Mouse (Mus musculus) intestine, postnatal 0 days (tissue): ENCODE measurements around the gene Plxnb2. TPM values are rescaled to one million over a fixed set of nuclear protein-coding genes. Genes with fewer than 3 reads are reported as not detected.

Source experiments
- ATAC-seq: fragments of 200-750 bp; cut with Nextera tagmentation; 2 replicates; pipeline ENCODE4 v1.8.0; 2017; ENCODE audit warnings: mild to moderate bottlenecking, moderate TSS enrichment, moderate library complexity
- H3K27ac ChIP-seq: fragments of 300-500 bp; sonication (generic); 2 replicates; pipeline ENCODE4 v1.5.1; 2014; ENCODE audit warnings: mild to moderate bottlenecking, low read depth, low read length, moderate library complexity
- H3K27me3 ChIP-seq: fragments of 300-500 bp; sonication (generic); replicated peaks from 2 replicates; pipeline ENCODE4 v1.6.1; 2014; ENCODE audit warnings: low read length, mixed read lengths; ENCODE audit not compliant: control insufficient read depth, insufficient read depth
- H3K36me3 ChIP-seq: fragments of 300-500 bp; sonication (generic); 2 replicates; pipeline ENCODE4 v1.6.1; 2014; ENCODE audit warnings: mild to moderate bottlenecking, moderate library complexity; ENCODE audit not compliant: control insufficient read depth, insufficient read depth
- H3K4me1 ChIP-seq: fragments of 300-500 bp; sonication (generic); replicated peaks from 2 replicates; pipeline ENCODE4 v1.6.1; 2014; ENCODE audit warnings: antibody characterized with exemption, low read length, mixed read lengths; ENCODE audit not compliant: control insufficient read depth, insufficient read depth
- H3K4me2 ChIP-seq: fragments of 300-500 bp; sonication (generic); replicated peaks from 2 replicates; pipeline ENCODE4 v1.6.1; 2014; ENCODE audit warnings: low read depth, mild to moderate bottlenecking, moderate library complexity
- H3K4me3 ChIP-seq: fragments of 300-500 bp; sonication (generic); 2 replicates; pipeline ENCODE4 v1.5.1; 2014; ENCODE audit warnings: low read depth, low read length
- H3K9ac ChIP-seq: fragments of 300-500 bp; sonication (generic); 2 replicates; pipeline ENCODE4 v1.6.1; 2014; ENCODE audit warnings: mild to moderate bottlenecking, low read depth, low read length
- H3K9me3 ChIP-seq: fragments of 300-500 bp; sonication (generic); 2 replicates; pipeline ENCODE4 v1.6.1; 2016; ENCODE audit warnings: mixed run types; ENCODE audit not compliant: control insufficient read depth
- CTCF ChIP-seq: sonication (generic); IDR thresholded peaks from 2 replicates; pipeline ENCODE4 v1.5.1; 2016; ENCODE audit warnings: low read depth, mild to moderate bottlenecking, control low read depth, antibody characterized with exemption, moderate library complexity
- WGBS: fragments of 180-500 bp; shearing (Covaris S2); extraction: QIAGEN DNeasy Blood & Tissue Kit; methylation state at CpG from one replicate; pipeline ENCODE4 v1.1.7; 2014; 5-methylcytosine and 5-hydroxymethylcytosine counted together
- polyA plus RNA-seq: library from polyadenylated mRNA; unstranded; fragments of >200 nt; fragmentation: Nextera tagmentation; extraction: Ambion mirVana; gene quantifications from 2 replicates; pipeline ENCODE4 v1.2.1, GENCODE M21; 2015

Gene Plxnb2
- polyA plus RNA-seq, 1 experiment from 2014 or later, result 71.5 TPM

- Histone ChIP-seq H3K4me2 (no peak overlapping the region), H3K9me3 (no peaks in the 10 kb centered on the region), H3K4me3 (no peak overlapping the region), H3K9ac (no peak overlapping the region), H3K4me1 (peaks cover 3% of the 10 kb centered on the region; the same call in 1 of the 2 replicates), H3K27ac (no peak overlapping the region), H3K27me3 (peaks cover 72% of the 10 kb centered on the region), H3K36me3 (no peaks in the 10 kb centered on the region)
- WGBS, result 73% methylated on average over 11 of the region's 11 CpGs
- no peak for ATAC-seq
- no peak for TF ChIP-seq CTCF
These were observed 35.6 kb downstream of the Plxnb2 start for GRCm38 (mm10) chr15:89144965-89145364.

GRCm38 (mm10) chr15:89143134-89143533, 37.5 kb downstream of the Plxnb2 start:
- Histone ChIP-seq H3K27me3 (peaks cover 69% of the 10 kb centered on the region), H3K9ac (no peak overlapping the region), H3K36me3 (no peaks in the 10 kb centered on the region), H3K9me3 (no peaks in the 10 kb centered on the region), H3K4me1 (no peaks in the 10 kb centered on the region), H3K4me3 (no peak overlapping the region), H3K27ac (no peak overlapping the region), H3K4me2 (no peak overlapping the region)
- no peak for ATAC-seq
- TF ChIP-seq CTCF, result no peak
- WGBS, result 67% methylated on average over 2 of the region's 2 CpGs

GRCm38 (mm10) chr15:89141905-89142304, 38.7 kb downstream of the Plxnb2 start:
- H3K9me3 ChIP-seq, result no peaks in the 10 kb centered on the region
- ATAC-seq, result no peak
- H3K4me3 ChIP-seq, result no peak overlapping the region
- no peak overlapping the region for H3K27ac ChIP-seq
- no peaks in the 10 kb centered on the region for H3K4me1 ChIP-seq
- H3K27me3 ChIP-seq, result peaks cover 57% of the 10 kb centered on the region
- H3K9ac ChIP-seq, result no peak overlapping the region
- no peaks in the 10 kb centered on the region for H3K36me3 ChIP-seq
- 63% methylated on average over 4 of the region's 4 CpGs for WGBS
- H3K4me2 ChIP-seq, result no peak overlapping the region
- no peak for TF ChIP-seq CTCF

- H3K36me3 ChIP-seq, result no peaks in the 10 kb centered on the region
- no peak overlapping the region for H3K27ac ChIP-seq
- no peak for TF ChIP-seq CTCF
- H3K9me3 ChIP-seq, result no peaks in the 10 kb centered on the region
- H3K9ac ChIP-seq, result no peak overlapping the region
- H3K27me3 ChIP-seq, result peaks cover 52% of the 10 kb centered on the region
- ATAC-seq, result no peak
- 25% methylated on average over 5 of the region's 5 CpGs for WGBS
- H3K4me3 ChIP-seq, result no peak overlapping the region
- no peak overlapping the region for H3K4me2 ChIP-seq
- H3K4me1 ChIP-seq, result no peaks in the 10 kb centered on the region
These were observed 39.1 kb downstream of the Plxnb2 start for GRCm38 (mm10) chr15:89141443-89141842.

GRCm38 (mm10) chr15:89140659-89141252, 39.8 kb downstream of the Plxnb2 start, which contains the start of gene Mapk12:
Gene Mapk12 (minus strand): TSS chr15:89140703.
- Histone ChIP-seq H3K4me1 (no peaks in the 10 kb centered on the region), H3K4me3 (peak within 1 kb of the TSS; percentile 52), H3K4me2 (peak within 1 kb of the TSS; percentile 85), H3K36me3 (no peaks in the 10 kb centered on the region), H3K9me3 (no peaks in the 10 kb centered on the region), H3K9ac (peak within 1 kb of the TSS; percentile 54), H3K27me3 (peaks cover 46% of the 10 kb centered on the region), H3K27ac (no peak within 1 kb of the TSS)
- TF ChIP-seq CTCF, result no peak
- ATAC-seq, result peak; percentile 14; the same call in 1 of the 2 replicates
- WGBS, result under 1% methylated on average over 21 of the region's 21 CpGs

GRCm38 (mm10) chr15:89140048-89140658, 40.4 kb downstream of the Plxnb2 start:
- no peak overlapping the region for H3K27ac ChIP-seq
- peak; percentile 9; the same call in 1 of the 2 replicates for ATAC-seq

More at GRCm38 (mm10) chr15:89140048-89140658, 40.4 kb downstream of the Plxnb2 start:
- TF ChIP-seq CTCF, result no peak
- H3K4me2 ChIP-seq, result peak overlapping the region; percentile 85
- no peaks in the 10 kb centered on the region for H3K4me1 ChIP-seq
- H3K27me3 ChIP-seq, result peaks cover 44% of the 10 kb centered on the region
- peak overlapping the region; percentile 52 for H3K4me3 ChIP-seq
- WGBS, result under 1% methylated on average over 53 of the region's 53 CpGs
- no peaks in the 10 kb centered on the region for H3K36me3 ChIP-seq
- H3K9ac ChIP-seq, result peak overlapping the region; percentile 54
- H3K9me3 ChIP-seq, result no peaks in the 10 kb centered on the region
